Mouse (Mus musculus) C2C12 (cell line): ENCODE data around the gene Ankfy1.

Source experiments
- CEBPB ChIP-seq: IDR thresholded peaks from one replicate; pipeline ENCODE4 v1.6.1; 2011; ENCODE audit warnings: low read depth, mild to moderate bottlenecking, control low read depth, moderate library complexity
- CTCF ChIP-seq: IDR thresholded peaks from one replicate; pipeline ENCODE4 v1.5.1; 2011; ENCODE audit not compliant: control insufficient read depth, insufficient read depth, insufficient read length
- FOSL1 ChIP-seq: IDR thresholded peaks from one replicate; pipeline ENCODE4 v1.8.0; 2011; ENCODE audit warnings: mild to moderate bottlenecking, low read length; ENCODE audit not compliant: poor library complexity, insufficient read depth, severe bottlenecking
- MAX ChIP-seq: IDR thresholded peaks from one replicate; pipeline ENCODE4 v1.6.1; 2011; ENCODE audit warnings: mild to moderate bottlenecking, control low read depth
- MYOD1 ChIP-seq: IDR thresholded peaks from one replicate; pipeline ENCODE4 v1.6.1; 2011; ENCODE audit warnings: low read depth; ENCODE audit not compliant: control insufficient read depth, insufficient read length
- MYOG ChIP-seq: IDR thresholded peaks from one replicate; pipeline ENCODE4 v1.6.1; 2011; ENCODE audit not compliant: control insufficient read depth, insufficient read length; ENCODE audit errors: extremely low read depth
- USF1 ChIP-seq: IDR thresholded peaks from one replicate; pipeline ENCODE4 v1.6.1; 2011; ENCODE audit warnings: low read depth, mild to moderate bottlenecking, control low read depth, moderate library complexity

- no peak for TF ChIP-seq MYOG
- no peak for TF ChIP-seq USF1
- no peak for TF ChIP-seq CEBPB
- TF ChIP-seq CTCF, result no peak
- no peak for TF ChIP-seq FOSL1
- no peak for TF ChIP-seq MAX
- no peak for TF ChIP-seq MYOD1
Measured at GRCm38 (mm10) chr11:72642730-72643129, 47.1 kb upstream of the Ankfy1 start.
